Mouse (Mus musculus): ENCODE measurements around the gene Gm28047.

GRCm38 (mm10) chr15:102593996-102594656 lies 30.7 kb downstream of the Gm28047 start:
- TF ChIP-seq POLR2A (IDR thresholded peaks at IDR 0.05; ENCODE audit: borderline replicate concordance, insufficient read depth, low read length) = no peak
- no peak for TF ChIP-seq CTCF (IDR thresholded peaks at IDR 0.05; ENCODE audit: borderline replicate concordance, insufficient read depth, low read depth, low read length)
